Mouse (Mus musculus) liver, adult (tissue): ENCODE measurements around the gene Pde3b.

ENCODE experiments used
- GATA4 ChIP-seq: IDR thresholded peaks from 2 replicates; pipeline ENCODE4 v1.6.1; 2014; ENCODE audit warnings: mild to moderate bottlenecking, low read length; ENCODE audit not compliant: insufficient replicate concordance

The Pde3b gene

GRCm38 (mm10) chr7:114461727-114462126, 46.6 kb downstream of the Pde3b start:
- TF ChIP-seq GATA4 = no peak

- no peak for TF ChIP-seq GATA4
These were observed 51.3 kb downstream of the Pde3b start for GRCm38 (mm10) chr7:114466358-114466757.

- TF ChIP-seq GATA4 = no peak
These were observed 57.4 kb downstream of the Pde3b start for GRCm38 (mm10) chr7:114472471-114472870.

- TF ChIP-seq GATA4 = no peak
These were observed 59.8 kb downstream of the Pde3b start for GRCm38 (mm10) chr7:114474889-114475288.

GRCm38 (mm10) chr7:114477884-114478283, 62.8 kb downstream of the Pde3b start:
- TF ChIP-seq GATA4 = no peak

- no peak for TF ChIP-seq GATA4
These were observed 63.8 kb downstream of the Pde3b start for GRCm38 (mm10) chr7:114478901-114479300.

GRCm38 (mm10) chr7:114479779-114480178, 64.7 kb downstream of the Pde3b start:
- no peak for TF ChIP-seq GATA4

- TF ChIP-seq GATA4 = no peak
These were observed 65.3 kb downstream of the Pde3b start for GRCm38 (mm10) chr7:114480196-114480989.

- no peak for TF ChIP-seq GATA4
These were observed 65.9 kb downstream of the Pde3b start for GRCm38 (mm10) chr7:114481008-114481407.

GRCm38 (mm10) chr7:114481429-114481931, 66.4 kb downstream of the Pde3b start:
- TF ChIP-seq GATA4 = no peak

GRCm38 (mm10) chr7:114492540-114492939, 77.5 kb downstream of the Pde3b start:
- TF ChIP-seq GATA4 = no peak

GRCm38 (mm10) chr7:114494033-114494432, 79.0 kb downstream of the Pde3b start:
- no peak for TF ChIP-seq GATA4

- no peak for TF ChIP-seq GATA4
These were observed 84.2 kb downstream of the Pde3b start for GRCm38 (mm10) chr7:114499293-114499692.

GRCm38 (mm10) chr7:114508879-114509278, 93.8 kb downstream of the Pde3b start:
- no peak for TF ChIP-seq GATA4

GRCm38 (mm10) chr7:114520122-114520521, 105.0 kb downstream of the Pde3b start:
- TF ChIP-seq GATA4 = no peak

GRCm38 (mm10) chr7:114526245-114526644, 111.2 kb downstream of the Pde3b start:
- TF ChIP-seq GATA4 = no peak

- no peak for TF ChIP-seq GATA4
These were observed 121.1 kb downstream of the Pde3b start for GRCm38 (mm10) chr7:114536179-114536578.

- no peak for TF ChIP-seq GATA4
These were observed 147.6 kb downstream of the Pde3b start, which contains the start of gene Cyp2r1 for GRCm38 (mm10) chr7:114562531-114563241. TSS of gene Cyp2r1 (minus strand) at chr7:114562972.
